Mouse (Mus musculus) hindbrain, embryonic 16.5 days (tissue): ENCODE results near the gene Tfpt. TPM values are rescaled to one million over a fixed set of nuclear protein-coding genes. Genes with fewer than 3 reads are reported as not detected.
"Not testable (repeated sequence)": the region's sequence is repeated elsewhere in the genome, so short reads cannot be mapped to it uniquely, and the experiment has no call there.

Source experiments
- ATAC-seq: fragments of 200-750 bp; cut with Nextera tagmentation; 2 replicates; pipeline ENCODE4 v1.8.0; 2017; ENCODE audit warnings: moderate TSS enrichment, moderate library complexity
- H3K27ac ChIP-seq: fragments of 300-500 bp; sonication (generic); 2 replicates; pipeline ENCODE4 v1.5.1; 2014; ENCODE audit warnings: low read depth, mild to moderate bottlenecking, control low read depth, low read length, moderate library complexity
- H3K27me3 ChIP-seq: fragments of 300-500 bp; sonication (generic); replicated peaks from 2 replicates; pipeline ENCODE4 v1.6.1; 2014; ENCODE audit warnings: low read length; ENCODE audit not compliant: control insufficient read depth, insufficient read depth
- H3K36me3 ChIP-seq: fragments of 300-500 bp; sonication (generic); 2 replicates; pipeline ENCODE4 v1.6.1; 2014; ENCODE audit warnings: mild to moderate bottlenecking, low read length, moderate library complexity, mixed read lengths; ENCODE audit not compliant: control insufficient read depth, insufficient read depth
- H3K4me1 ChIP-seq: fragments of 300-500 bp; sonication (generic); 2 replicates; pipeline ENCODE4 v1.6.1; 2014; ENCODE audit warnings: low read depth, low read length; ENCODE audit not compliant: control insufficient read depth, insufficient read depth
- H3K4me2 ChIP-seq: fragments of 300-500 bp; sonication (generic); 2 replicates; pipeline ENCODE4 v1.6.1; 2014; ENCODE audit warnings: mild to moderate bottlenecking, low read length, control low read depth, moderate library complexity
- H3K4me3 ChIP-seq: fragments of 300-500 bp; sonication (generic); 2 replicates; pipeline ENCODE4 v1.5.1; 2014; ENCODE audit warnings: mild to moderate bottlenecking, low read length, control low read depth, moderate library complexity
- H3K9ac ChIP-seq: fragments of 300-500 bp; sonication (generic); 2 replicates; pipeline ENCODE4 v1.6.1; 2014; ENCODE audit warnings: low read depth, mild to moderate bottlenecking, control low read depth, low read length, moderate library complexity
- H3K9me3 ChIP-seq: fragments of 300-500 bp; sonication (generic); 2 replicates; pipeline ENCODE4 v1.6.1; 2014; ENCODE audit warnings: mild to moderate bottlenecking, low read length, moderate library complexity; ENCODE audit not compliant: control insufficient read depth
- WGBS: fragments of 180-500 bp; shearing (Covaris S2); extraction: QIAGEN DNeasy Blood & Tissue Kit; methylation state at CpG from one replicate; pipeline ENCODE4 v1.1.7; 2014; 5-methylcytosine and 5-hydroxymethylcytosine counted together
- microRNA-seq: library from miRNA; unstranded; fragments of <30 nt; microRNA quantifications from one replicate; pipeline ENCODE4, GENCODE M21; 2017
- polyA plus RNA-seq: library from polyadenylated mRNA; unstranded; fragments of >200 nt; fragmentation: Nextera tagmentation; extraction: Ambion mirVana; gene quantifications from 2 replicates; pipeline ENCODE4 v1.2.1, GENCODE M21; 2015

The Tfpt gene
- polyA plus RNA-seq, 1 experiment from 2014 or later: 39.6 TPM

DNA sequence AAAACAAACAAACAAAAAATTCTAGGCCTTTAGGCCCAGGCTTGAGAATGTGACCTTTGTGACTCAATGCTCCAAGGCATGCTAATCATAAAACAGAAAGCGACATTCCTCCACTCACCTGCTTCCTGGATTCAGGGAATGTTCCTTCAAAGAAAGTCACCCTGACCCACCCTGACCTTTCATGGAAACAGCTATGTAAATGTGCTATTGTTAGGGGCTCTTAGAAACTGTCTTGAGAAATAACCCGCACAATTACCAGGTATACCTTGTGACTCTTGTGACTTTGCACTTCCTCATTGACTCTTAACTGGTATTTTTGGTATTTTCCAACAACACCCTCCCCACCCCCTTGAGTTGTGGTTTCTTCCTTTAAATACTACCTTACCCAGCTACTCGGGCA is 59.1 kb downstream of the Tfpt start:
- H3K27me3 ChIP-seq, H3K36me3 ChIP-seq, H3K4me1 ChIP-seq, H3K4me2 ChIP-seq, H3K9ac ChIP-seq, ATAC-seq, H3K4me3 ChIP-seq, H3K27ac ChIP-seq, H3K9me3 ChIP-seq: not testable (repeated sequence)
- WGBS: 94% methylated on average over 3 of the region's 3 CpGs

Small RNA genes within 50 kb of the gene (microRNA-seq; reads per million reads assigned to microRNA genes)
- gene Gm25100: not detected
- gene Mir3572: 2.1 reads per million, percentile 2 among the genes with 10 or more reads in this experiment

Other genes starting within 250 kb of the Tfpt start
- 8.6 and 13.7 TPM in 2 replicates for gene Cacng8, start 239.2 kb downstream of the Tfpt start, polyA plus RNA-seq
- 0.62 TPM in 1 of 2 replicates, not detected in the other for gene Cacng6, start 205.7 kb downstream of the Tfpt start, polyA plus RNA-seq
- not detected in 2 replicates for gene Tarm1, start 127.3 kb downstream of the Tfpt start, polyA plus RNA-seq
- 0.64 and 0.73 TPM in 2 replicates for gene Oscar, start 13.8 kb downstream of the Tfpt start, polyA plus RNA-seq
- gene Ndufa3, start 12.6 kb downstream of the Tfpt start, polyA plus RNA-seq: 461 and 526 TPM in 2 replicates
- gene Prpf31, start 56 bp upstream of the Tfpt start, polyA plus RNA-seq: 84.2 and 88.8 TPM in 2 replicates
- 30.0 and 43.1 TPM in 2 replicates for gene Cnot3, start 15.3 kb upstream of the Tfpt start, polyA plus RNA-seq
- 13.2 and 13.4 TPM in 2 replicates for gene Leng1, start 35.9 kb upstream of the Tfpt start, polyA plus RNA-seq
- 3.8 and 4.6 TPM in 2 replicates for gene Tmc4, start 47.6 kb upstream of the Tfpt start, polyA plus RNA-seq
- gene Tsen34, start 62.9 kb upstream of the Tfpt start, polyA plus RNA-seq: 282 and 308 TPM in 2 replicates
- 124 and 127 TPM in 2 replicates for gene Mboat7, start 63.6 kb upstream of the Tfpt start, polyA plus RNA-seq
- gene Rps9, start 74.1 kb upstream of the Tfpt start, polyA plus RNA-seq: 675 and 689 TPM in 2 replicates
- gene Pirb, start 90.5 kb upstream of the Tfpt start, polyA plus RNA-seq: 0.21 and 0.50 TPM in 2 replicates
- gene Gm15448, start 195.8 kb upstream of the Tfpt start, polyA plus RNA-seq: 0.09 TPM in 1 of 2 replicates, not detected in the other
- not detected in 2 replicates for gene Pira2, start 215.1 kb upstream of the Tfpt start, polyA plus RNA-seq